Mouse (Mus musculus): Measurements from ENCODE around the gene Slc2a3. TPM values are rescaled to one million over a fixed set of nuclear protein-coding genes. Genes with fewer than 3 reads are reported as not detected.

The Slc2a3 gene
- total and polyA plus RNA-seq, 3 experiments: 1.6 to 4.7 (median 3.3) TPM

DNA sequence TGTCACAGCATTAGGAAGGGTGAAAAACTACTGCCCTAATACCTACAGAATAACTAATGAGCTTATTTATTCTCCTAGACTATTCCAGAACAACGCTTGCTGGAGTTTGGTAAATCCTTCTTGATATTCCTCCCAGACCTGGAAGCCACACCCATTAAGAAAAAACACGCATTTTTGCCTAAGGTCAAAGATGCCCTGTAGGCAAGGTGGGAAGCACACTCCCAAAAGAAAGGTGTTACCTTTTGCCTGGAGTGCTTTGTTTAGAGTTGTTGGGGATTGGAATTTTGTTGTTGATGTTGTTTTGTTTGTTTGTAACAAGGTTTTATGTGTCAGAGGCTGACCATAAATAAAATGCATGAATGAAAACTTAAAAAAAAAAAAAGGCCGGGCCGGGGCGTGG, 111.4 kb downstream of the Slc2a3 start:
- no peaks in the 10 kb centered on the region for H3K4me1 ChIP-seq (ENCODE audit: control insufficient read depth, insufficient read depth, low read length)
- 82% methylated on average over 5 of the region's 5 CpGs for WGBS
- intact Hi-C loops (cut with DNase I): no loop called here
- no peak overlapping the region for H3K4me3 ChIP-seq
- no peaks in the 10 kb centered on the region for H3K36me3 ChIP-seq (ENCODE audit: control insufficient read depth, insufficient read depth, low read length)
- no peak overlapping the region for H3K9ac ChIP-seq (ENCODE audit: low read depth, low read length)
- TF ChIP-seq POLR2A (IDR thresholded peaks at IDR 0.05; ENCODE audit: insufficient read depth, low read depth, low read length) (no peak), CTCF (IDR thresholded peaks at IDR 0.05) (no peak), EP300 (IDR thresholded peaks at IDR 0.05; ENCODE audit: insufficient read depth, low read depth, low read length) (no peak)
- DNase-seq: no peak
- H3K27me3 ChIP-seq (ENCODE audit: control insufficient read depth, insufficient read depth, low read length): no peaks in the 10 kb centered on the region
- no peaks in the 10 kb centered on the region for H3K79me2 ChIP-seq (replicated peaks; ENCODE audit: control insufficient read depth, insufficient read depth, low read length)
- no peak overlapping the region for H3K27ac ChIP-seq

DNA sequence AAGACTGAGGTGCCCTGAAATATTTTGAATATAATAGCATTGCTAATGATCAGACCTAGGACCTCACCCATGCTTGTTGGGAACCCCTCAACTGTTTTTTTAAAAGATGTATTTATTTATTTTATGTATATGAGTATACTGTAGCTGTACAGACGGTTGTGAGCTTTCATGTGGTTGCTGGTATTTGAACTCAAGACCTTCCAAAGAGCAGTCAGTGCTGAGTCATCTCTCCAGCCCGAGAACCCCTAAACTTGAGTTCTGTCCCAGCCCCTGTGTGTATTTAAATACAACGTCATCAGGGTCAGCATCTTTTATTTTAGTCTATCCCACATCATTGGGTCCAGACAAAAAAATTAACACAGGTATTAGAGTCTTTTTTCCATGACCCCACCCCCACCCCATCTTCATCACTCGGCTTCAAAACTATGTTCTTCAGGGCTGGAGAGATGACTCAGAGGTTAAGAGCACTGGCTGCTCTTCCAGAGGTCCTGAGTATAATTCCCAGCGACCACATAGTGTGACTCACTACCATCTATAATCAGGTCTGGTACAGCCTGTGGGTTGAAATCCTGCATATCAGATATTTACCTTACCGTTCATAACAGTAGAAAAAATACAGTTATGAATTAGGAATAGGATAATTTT, 111.9 kb downstream of the Slc2a3 start:
- TF ChIP-seq EP300 (IDR thresholded peaks at IDR 0.05; ENCODE audit: insufficient read depth, low read depth, low read length) (no peak), CTCF (IDR thresholded peaks at IDR 0.05) (no peak), POLR2A (IDR thresholded peaks at IDR 0.05; ENCODE audit: insufficient read depth, low read depth, low read length) (no peak)
- 69% methylated on average over 6 of the region's 6 CpGs for WGBS
- intact Hi-C loops (cut with DNase I): no loop called here

DNA sequence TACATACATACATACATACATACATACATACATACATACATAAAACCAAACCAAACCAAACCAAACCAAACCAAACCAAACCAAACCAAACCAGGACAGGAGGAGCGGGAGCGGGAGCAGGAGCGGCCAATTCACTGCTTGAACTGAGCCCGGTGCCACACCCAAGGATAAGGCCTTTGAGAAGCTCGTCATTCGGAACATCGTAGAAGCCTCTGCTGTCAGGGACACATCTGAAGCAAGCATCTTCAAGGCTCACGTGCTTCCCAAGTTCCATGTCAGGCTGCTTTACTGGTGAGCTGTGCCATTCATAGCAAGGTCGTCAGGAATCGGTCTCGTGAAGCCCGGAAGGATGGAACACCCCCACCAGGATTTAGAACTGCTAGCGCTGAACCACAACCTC, 114.7 kb downstream of the Slc2a3 start:
- no peak for TF ChIP-seq CTCF (IDR thresholded peaks at IDR 0.05)
- TF ChIP-seq EP300 (IDR thresholded peaks at IDR 0.05; ENCODE audit: insufficient read depth, low read depth, low read length): no peak
- no peak for TF ChIP-seq POLR2A (IDR thresholded peaks at IDR 0.05; ENCODE audit: insufficient read depth, low read depth, low read length)
- H3K4me1 ChIP-seq (ENCODE audit: control insufficient read depth, insufficient read depth, low read length): no peaks in the 10 kb centered on the region
- H3K27me3 ChIP-seq (ENCODE audit: control insufficient read depth, insufficient read depth, low read length): 0 out of 2 replicates have a peak, but pooled peaks cover 1% of the 10 kb centered on the region
- intact Hi-C loops (cut with DNase I): no loop called here
- DNase-seq: no peak
- WGBS: 90% methylated on average over 13 of the region's 13 CpGs
- H3K27ac ChIP-seq: no peak overlapping the region
- H3K36me3 ChIP-seq (ENCODE audit: control insufficient read depth, insufficient read depth, low read length): no peaks in the 10 kb centered on the region
- H3K79me2 ChIP-seq (replicated peaks; ENCODE audit: control insufficient read depth, insufficient read depth, low read length): no peaks in the 10 kb centered on the region
- H3K9ac ChIP-seq (ENCODE audit: low read depth, low read length): no peak overlapping the region
- H3K4me3 ChIP-seq: no peak overlapping the region

More for the DNA sequence above, 111.9 kb downstream of the Slc2a3 start:
- Histone ChIP-seq H3K36me3 (ENCODE audit: control insufficient read depth, insufficient read depth, low read length) (no peaks in the 10 kb centered on the region), H3K27ac (no peak overlapping the region), H3K4me3 (no peak overlapping the region), H3K9ac (ENCODE audit: low read depth, low read length) (no peak overlapping the region), H3K27me3 (ENCODE audit: control insufficient read depth, insufficient read depth, low read length) (no peaks in the 10 kb centered on the region), H3K79me2 (replicated peaks; ENCODE audit: control insufficient read depth, insufficient read depth, low read length) (no peaks in the 10 kb centered on the region), H3K4me1 (ENCODE audit: control insufficient read depth, insufficient read depth, low read length) (no peaks in the 10 kb centered on the region)
- no peak for DNase-seq

DNA sequence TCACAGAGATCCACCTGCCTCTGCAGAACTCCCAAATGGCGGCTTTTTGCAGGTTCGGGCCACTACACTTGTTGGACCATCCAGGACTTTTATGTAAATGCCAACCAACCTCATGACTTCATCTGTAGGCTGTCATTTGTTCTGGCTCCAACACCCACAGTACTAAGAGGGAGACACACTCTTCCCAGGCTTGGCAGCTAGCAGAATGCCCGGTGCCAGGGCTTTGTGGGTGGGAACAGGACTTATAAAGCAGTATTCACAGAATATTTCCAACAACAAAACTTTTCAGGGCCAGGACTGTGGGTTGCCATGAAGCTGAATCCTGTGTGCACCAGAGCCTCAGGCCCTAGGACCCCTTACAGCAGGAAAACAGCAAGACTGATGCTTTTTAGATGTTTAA, 118.8 kb downstream of the Slc2a3 start:
- WGBS: 71% methylated on average over 3 of the region's 3 CpGs
- Histone ChIP-seq H3K4me1 (ENCODE audit: control insufficient read depth, insufficient read depth, low read length) (no peaks in the 10 kb centered on the region), H3K27me3 (ENCODE audit: control insufficient read depth, insufficient read depth, low read length) (0 out of 2 replicates have a peak, but pooled peaks cover 1% of the 10 kb centered on the region), H3K79me2 (replicated peaks; ENCODE audit: control insufficient read depth, insufficient read depth, low read length) (no peaks in the 10 kb centered on the region), H3K27ac (no peak overlapping the region), H3K4me3 (no peak overlapping the region), H3K36me3 (ENCODE audit: control insufficient read depth, insufficient read depth, low read length) (no peaks in the 10 kb centered on the region), H3K9ac (ENCODE audit: low read depth, low read length) (no peak overlapping the region)
- TF ChIP-seq POLR2A (IDR thresholded peaks at IDR 0.05; ENCODE audit: insufficient read depth, low read depth, low read length): no peak
- TF ChIP-seq EP300 (IDR thresholded peaks at IDR 0.05; ENCODE audit: insufficient read depth, low read depth, low read length): no peak
- no peak for TF ChIP-seq CTCF (IDR thresholded peaks at IDR 0.05)
- intact Hi-C loops (cut with DNase I): no loop called here
- DNase-seq: no peak

Small RNA genes lying within 50 kb of the gene (microRNA-seq; reads per million reads assigned to microRNA genes)
- gene Mir7231: 0 reads per million in 2 experiments

Other genes starting within 250 kb of the Slc2a3 start
- not detected for gene Aicda, start 247.8 kb downstream of the Slc2a3 start, total RNA-seq (2021)
- not detected in 2 replicates for gene Aicda, start 247.8 kb downstream of the Slc2a3 start, polyA plus RNA-seq (2012; rRNA removed)
- gene Apobec1, start 199.2 kb downstream of the Slc2a3 start, total RNA-seq (2021): 1 to 10 TPM; 4.8 to 6.1 TPM
- gene Apobec1, start 199.2 kb downstream of the Slc2a3 start, polyA plus RNA-seq (2012; rRNA removed): 9.8 and 17.9 TPM in 2 replicates
- not detected for gene Gdf3, start 191.6 kb downstream of the Slc2a3 start, total RNA-seq (2021)
- not detected in 2 replicates for gene Gdf3, start 191.6 kb downstream of the Slc2a3 start, polyA plus RNA-seq (2012; rRNA removed)
- not detected for gene Dppa3, start 175.2 kb downstream of the Slc2a3 start, total RNA-seq (2021)
- gene Dppa3, start 175.2 kb downstream of the Slc2a3 start, polyA plus RNA-seq (2012; rRNA removed): not detected in 2 replicates
- gene Nanog, start 94.2 kb downstream of the Slc2a3 start, total RNA-seq (2021): not detected
- not detected in 2 replicates for gene Nanog, start 94.2 kb downstream of the Slc2a3 start, polyA plus RNA-seq (2012; rRNA removed)
- 10 to 100 TPM; 35.2 to 36.3 TPM for gene Foxj2, start 18.3 kb upstream of the Slc2a3 start, total RNA-seq (2021)
- gene Foxj2, start 18.3 kb upstream of the Slc2a3 start, polyA plus RNA-seq (2012; rRNA removed): 19.8 and 20.7 TPM in 2 replicates
- 1 to 10 TPM; 1.9 to 2.5 TPM for gene C3ar1, start 54.5 kb upstream of the Slc2a3 start, total RNA-seq (2021)
- gene C3ar1, start 54.5 kb upstream of the Slc2a3 start, polyA plus RNA-seq (2012; rRNA removed): 3.7 and 5.6 TPM in 2 replicates
- 10 to 100 TPM; 20.7 to 22.6 TPM for gene Necap1, start 72.8 kb upstream of the Slc2a3 start, total RNA-seq (2021)
- gene Necap1, start 72.8 kb upstream of the Slc2a3 start, polyA plus RNA-seq (2012; rRNA removed): 16.2 and 25.2 TPM in 2 replicates
- 1 to 10 TPM; 3.8 to 4.4 TPM for gene Clec4a1, start 120.2 kb upstream of the Slc2a3 start, total RNA-seq (2021)
- 3.4 and 3.6 TPM in 2 replicates for gene Clec4a1, start 120.2 kb upstream of the Slc2a3 start, polyA plus RNA-seq (2012; rRNA removed)
- 1 to 10 TPM; 2.6 to 3.1 TPM for gene Clec4a3, start 150.9 kb upstream of the Slc2a3 start, total RNA-seq (2021)
- gene Clec4a3, start 150.9 kb upstream of the Slc2a3 start, polyA plus RNA-seq (2012; rRNA removed): 1.7 and 2.1 TPM in 2 replicates
- gene Clec4a4, start 188.7 kb upstream of the Slc2a3 start, total RNA-seq (2021): not detected
- gene Clec4a4, start 188.7 kb upstream of the Slc2a3 start, polyA plus RNA-seq (2012; rRNA removed): not detected in 2 replicates
- gene Clec4b1, start 248.3 kb upstream of the Slc2a3 start, total RNA-seq (2021): under 1 TPM in 1 of 2 experiments, not detected in 1; 0.42 TPM
- gene Clec4b1, start 248.3 kb upstream of the Slc2a3 start, polyA plus RNA-seq (2012; rRNA removed): 0.82 and 1.4 TPM in 2 replicates